In genomic region chr10:43641169-43641945, GRCm38 (mm10) we compare ENCODE assay signal across 1 mouse cellular context.
TF ChIP-seq lines count a peak whose summit lies in the region.

No protein-coding gene starts in this region.

TF ChIP-seq in MEL, 35 proteins besides CTCF, POLR2A, EP300 and RAD21 (continued from another document):
- peak; percentile 41 for TF ChIP-seq NELFE (IDR thresholded peaks at IDR 0.05; ENCODE audit: low read depth, low read length)
- TF ChIP-seq E2F4 (IDR thresholded peaks at IDR 0.05; ENCODE audit: borderline replicate concordance, low read depth, low read length): no peak
TF ChIP-seq in MEL: peak in this region for 15.
